Mouse (Mus musculus) right cerebral cortex, postnatal 25 days (tissue): ENCODE measurements around the gene Nup210l.
"Not testable (repeated sequence)": the region's sequence is repeated elsewhere in the genome, so short reads cannot be mapped to it uniquely, and the experiment has no call there.

Source experiments
- DNase-seq: peaks from one replicate; pipeline ENCODE4 v3.0.0; 2022

Gene Nup210l

DNA sequence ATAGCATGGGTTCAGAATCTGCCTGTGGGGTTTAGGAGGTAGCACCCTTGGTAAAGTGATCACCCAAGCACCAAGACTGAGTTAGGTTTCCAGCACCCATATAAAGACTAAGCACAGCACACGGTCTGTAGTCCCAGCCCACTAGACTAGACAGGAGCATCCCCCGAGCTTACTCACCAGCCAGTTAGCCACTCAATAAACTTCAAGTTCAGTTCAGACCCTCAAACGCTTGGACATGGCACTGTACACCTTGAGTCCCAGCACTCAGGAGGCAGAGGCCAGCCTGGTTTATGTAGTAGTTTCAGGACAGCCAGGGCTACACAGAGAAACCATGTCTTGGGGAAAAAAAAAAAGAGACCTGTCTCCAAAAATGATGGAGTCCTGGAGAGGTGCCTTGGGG is 2.9 kb upstream of the Nup210l start:
- no peak for DNase-seq

DNA sequence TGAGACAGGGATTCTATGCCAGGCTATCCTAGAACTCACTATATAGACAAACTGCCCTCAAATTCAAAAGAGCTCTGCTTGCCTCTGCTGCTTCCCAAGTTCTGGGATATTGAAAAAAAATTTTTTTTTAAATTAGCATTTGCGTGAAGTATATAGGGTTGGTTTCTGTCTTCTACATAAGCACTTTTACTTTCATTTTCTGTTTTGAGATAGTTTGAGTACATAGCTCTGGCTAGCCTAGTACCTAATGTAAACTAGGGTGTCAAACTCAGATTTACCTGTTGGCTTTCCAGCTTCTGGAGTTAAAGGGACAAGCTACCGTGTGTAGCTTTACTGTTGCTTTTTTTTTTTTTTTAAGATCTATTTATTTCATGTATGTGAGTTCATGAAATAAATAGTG is 2.3 kb upstream of the Nup210l start:
- DNase-seq, result no peak

DNA sequence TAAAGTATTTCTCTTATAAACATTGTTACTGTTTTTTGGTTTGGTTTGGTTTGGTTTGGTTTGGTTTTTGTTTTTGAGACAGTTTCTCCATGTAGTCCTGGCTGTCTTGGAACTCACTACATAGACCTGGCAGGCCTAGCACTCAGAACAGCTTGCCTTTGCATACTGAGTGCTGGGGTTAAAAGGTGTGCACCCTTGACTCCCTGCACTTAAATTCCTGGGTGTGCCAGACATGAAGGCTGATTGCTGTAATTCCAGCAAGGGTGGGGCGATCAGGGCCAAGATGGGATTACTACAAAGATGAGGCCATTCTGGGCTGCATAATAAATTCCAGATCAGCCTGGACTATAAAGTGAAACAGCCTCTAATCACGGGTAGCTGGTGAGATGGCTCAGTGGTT is 1.7 kb upstream of the Nup210l start:
- no peak for DNase-seq

DNA sequence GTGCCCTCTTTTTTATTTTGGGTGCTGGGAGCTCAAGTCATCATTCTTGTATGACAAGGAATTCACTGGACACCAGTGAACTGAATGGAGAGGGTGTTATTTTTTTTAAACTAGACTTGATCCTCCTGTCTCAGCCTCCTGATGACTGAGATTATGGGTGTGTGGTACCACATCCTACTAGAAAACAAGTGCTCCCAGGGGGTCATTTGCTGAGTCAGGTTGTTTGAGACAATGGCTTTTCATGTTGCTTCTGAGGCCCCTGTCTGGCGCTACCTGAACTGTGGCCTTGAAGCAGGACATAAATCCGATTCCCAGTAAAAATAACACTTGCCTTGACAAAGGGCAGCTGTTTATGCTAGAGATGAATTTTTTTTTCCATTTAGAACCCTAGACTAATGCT is 756 bp upstream of the Nup210l start:
- no peak for DNase-seq

DNA sequence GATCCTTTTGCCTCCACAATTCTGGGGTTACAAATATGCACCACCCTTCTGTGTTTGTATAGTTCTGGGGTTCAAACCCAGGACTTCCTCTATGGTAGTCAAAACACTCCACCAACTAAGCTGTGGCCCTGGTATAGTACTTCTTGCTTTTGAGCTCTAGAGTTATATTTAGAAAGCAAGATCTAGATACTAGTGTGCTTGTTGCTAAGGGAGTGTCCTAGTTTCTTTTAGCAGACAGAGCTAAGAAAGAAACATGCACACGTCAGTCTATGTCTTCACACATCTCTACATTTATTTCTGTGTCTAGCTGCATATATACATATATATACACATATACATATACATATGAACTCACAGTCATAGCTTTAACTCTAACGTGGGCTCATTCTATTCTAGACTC is 7.8 kb downstream of the Nup210l start:
- no peak for DNase-seq

DNA sequence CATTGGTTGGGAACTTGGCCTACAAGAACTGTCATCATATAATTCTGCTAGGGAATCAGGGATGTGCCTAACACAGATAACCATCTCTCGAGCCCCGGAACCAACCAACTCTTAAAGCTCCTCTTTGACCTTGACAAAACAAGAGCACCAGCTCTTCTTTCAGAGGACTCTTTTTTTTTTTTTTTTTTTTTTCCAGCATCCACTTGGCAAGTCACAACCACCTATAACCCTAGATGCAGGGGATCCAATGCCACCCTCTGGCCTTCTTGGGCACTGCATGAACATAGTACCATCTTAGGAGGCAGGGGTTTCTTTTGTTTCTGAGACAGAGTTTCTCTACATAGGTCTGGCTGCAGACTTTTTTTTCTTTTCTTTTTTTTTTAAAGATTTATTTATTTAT is 10.4 kb downstream of the Nup210l start:
- no peak for DNase-seq

DNA sequence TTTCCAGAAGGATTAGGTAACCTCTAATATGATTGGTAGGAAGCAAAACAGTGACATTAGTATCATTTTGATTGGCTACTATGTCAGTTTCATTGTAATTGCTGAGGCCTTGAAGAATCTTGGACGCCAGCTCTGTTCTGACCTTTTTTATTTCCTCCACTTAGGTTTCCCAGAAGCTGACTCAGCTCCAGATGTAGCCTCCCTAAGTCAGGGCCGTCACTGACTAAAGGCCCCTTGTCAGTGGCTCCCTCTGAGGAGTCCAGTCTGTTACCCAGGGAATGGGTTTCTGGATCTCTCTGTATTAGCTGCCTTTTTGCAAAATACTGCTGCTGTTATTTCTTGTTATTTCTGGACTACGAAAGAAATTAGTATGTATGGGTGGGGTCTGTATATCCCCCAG is 11.6 kb downstream of the Nup210l start:
- no peak for DNase-seq

DNA sequence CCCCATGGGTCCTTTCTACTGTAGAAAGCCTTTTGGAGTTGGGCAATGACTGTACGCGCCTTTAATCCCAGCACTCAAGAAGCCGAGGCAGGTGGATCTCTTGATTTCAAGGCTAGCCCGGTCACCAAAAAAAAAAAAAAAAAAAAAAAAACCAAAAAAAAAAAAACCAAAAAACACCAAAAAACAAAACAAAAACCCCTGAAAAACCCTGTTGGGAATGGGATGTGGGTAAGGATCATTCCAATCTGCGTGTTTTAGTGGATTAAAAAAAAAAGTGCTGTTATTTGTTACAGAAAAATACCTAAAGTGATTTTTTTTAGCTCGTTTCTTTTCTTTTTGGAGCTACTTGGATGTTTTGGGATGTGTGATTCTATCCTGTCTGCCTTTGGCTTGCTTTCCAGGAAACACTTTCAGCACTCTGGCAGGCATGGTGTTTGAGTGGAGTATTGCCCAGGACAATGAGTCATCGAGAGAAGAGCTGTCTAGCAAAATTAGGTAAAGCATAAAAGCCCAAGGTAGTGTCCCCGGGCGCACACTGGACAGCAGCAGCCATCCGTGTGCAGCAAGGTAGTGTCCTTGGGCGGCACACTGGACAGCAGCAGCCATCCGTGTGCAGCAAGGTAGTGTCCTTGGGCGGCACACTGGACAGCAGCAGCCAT is 14.3 kb downstream of the Nup210l start:
- peak; percentile 59 for DNase-seq

DNA sequence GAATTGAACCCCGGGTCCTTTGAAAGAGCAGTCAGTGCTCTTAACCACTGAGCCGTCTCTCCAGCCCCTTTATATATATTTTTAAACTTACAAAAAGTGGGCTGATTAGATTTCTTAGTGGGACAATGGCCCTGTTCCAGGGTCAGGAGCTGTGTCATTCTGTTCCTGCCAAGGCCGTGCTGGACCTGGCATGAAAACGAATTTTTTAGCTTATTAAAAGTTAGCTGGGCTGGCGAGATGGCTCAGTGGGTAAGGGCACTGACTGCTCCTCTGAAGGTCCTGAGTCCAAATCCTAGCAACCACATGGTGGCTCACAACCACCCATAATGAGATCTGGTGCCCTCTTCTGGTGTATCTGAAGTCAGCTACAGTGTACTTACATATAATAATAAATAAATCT is 18.1 kb downstream of the Nup210l start:
- DNase-seq, result not testable (repeated sequence)

DNA sequence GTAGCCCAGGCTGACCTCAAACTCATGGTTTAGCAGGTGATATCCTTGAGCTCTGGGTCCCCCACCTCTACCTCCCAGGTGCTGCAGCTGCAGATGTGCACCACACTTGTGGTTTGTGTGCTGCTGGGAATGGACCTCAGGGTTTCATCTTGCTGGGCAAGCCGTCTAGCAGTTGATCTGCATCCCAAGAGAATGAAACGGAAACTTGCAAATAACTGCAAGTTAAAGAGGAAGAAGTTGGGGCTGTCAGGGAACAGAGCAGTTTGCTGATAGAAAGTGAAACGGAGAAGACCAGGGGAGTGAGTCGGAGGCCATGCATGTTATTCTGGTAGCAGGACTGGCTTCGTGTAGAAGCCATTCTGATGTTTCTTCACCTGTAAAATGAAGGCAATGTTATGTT is 21.8 kb downstream of the Nup210l start:
- no peak for DNase-seq

DNA sequence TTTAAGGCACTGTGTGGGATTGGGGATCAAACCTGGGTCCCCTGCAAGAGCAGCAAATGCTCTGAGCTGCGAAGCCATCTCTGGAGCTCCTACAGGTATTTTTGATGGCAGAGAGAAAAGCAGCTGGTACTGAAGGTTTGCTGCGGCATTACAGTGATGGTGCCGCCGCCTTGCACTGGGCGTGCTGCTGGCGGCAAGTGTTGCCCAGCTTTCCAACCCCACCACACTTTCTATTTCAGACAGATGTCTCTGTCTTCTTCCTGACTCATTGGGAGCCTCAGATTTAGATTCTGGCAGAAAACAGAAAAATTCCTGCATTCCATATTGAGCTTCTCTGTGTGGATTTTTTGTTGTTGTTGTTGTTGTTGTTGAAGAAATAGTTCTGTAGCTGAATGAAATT is 23.9 kb downstream of the Nup210l start:
- peak; percentile 26 for DNase-seq

DNA sequence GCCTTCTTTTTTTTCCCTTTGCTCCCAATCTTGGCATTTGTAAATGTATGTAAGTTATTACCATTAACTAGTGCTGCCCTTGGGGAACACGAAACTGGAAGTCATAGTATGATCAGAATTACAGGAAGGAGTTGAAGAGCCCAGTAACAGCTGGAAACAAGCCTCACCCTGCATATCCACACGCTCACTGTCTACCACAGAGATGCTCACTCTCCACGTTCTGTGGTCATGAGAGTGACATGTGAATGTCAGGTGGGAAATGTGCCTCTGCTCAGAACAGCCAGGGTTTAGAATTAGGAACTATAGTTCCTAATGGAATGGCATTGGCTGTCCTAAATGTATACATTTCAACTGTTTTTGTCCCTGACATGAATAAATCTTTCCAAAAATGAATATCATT is 28.8 kb downstream of the Nup210l start:
- no peak for DNase-seq

DNA sequence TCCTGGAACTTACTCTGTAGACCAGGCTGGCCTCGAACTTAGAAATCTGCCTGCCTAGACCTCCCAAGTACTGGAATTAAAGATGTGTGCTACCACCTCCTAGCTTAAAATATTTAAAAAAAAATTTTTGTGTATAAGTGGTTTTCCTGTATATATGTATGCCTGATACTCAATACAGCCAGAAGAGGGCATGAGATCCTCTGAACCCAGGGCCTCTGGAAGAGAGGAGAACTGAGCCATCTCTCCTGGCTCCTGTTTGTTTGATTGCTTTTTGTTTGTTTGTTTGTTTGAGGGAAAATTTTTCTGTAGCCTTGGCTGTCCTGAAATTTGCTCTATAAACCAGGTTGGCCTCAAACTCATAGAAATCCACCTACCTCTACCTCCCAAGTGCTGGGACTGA is 29.4 kb downstream of the Nup210l start:
- DNase-seq, result no peak

DNA sequence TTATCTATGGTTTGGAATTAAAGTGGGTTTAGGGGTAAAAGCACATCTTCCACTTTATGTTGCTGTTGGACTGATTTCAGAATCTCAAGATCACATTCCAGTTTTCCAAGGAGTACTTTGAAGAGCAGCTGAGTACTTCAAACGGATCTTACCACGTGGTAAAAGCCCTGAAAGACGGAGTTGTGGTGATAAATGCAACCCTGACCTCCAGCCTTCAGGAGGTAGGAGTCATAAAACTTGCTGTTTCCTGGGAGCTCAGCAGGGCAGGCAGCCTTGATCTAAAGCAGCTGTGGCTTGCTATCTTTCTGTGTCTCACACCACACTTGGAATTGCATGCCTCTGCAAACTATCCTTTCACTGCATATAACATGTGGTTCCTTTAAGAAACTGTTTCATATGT is 30.6 kb downstream of the Nup210l start:
- DNase-seq, result no peak

DNA sequence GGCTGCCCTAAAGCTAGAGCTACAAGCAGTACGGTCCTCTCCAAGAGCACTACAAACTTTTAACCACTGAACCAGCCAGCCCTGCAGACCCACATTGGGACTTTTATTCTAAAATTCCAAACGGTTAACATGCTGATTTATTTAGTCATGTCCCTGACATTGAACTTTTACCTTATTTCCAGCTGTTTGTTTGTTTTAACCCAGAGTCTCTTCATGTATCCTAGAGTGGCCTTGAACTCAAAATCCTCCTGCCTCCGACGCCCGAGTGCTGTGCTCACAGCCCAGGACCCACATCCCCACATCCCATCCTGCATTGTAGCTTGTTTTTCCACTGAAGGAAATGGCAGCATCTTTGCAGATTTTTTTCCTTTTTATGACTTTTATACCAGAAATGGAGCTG is 31.1 kb downstream of the Nup210l start:
- DNase-seq, result no peak

DNA sequence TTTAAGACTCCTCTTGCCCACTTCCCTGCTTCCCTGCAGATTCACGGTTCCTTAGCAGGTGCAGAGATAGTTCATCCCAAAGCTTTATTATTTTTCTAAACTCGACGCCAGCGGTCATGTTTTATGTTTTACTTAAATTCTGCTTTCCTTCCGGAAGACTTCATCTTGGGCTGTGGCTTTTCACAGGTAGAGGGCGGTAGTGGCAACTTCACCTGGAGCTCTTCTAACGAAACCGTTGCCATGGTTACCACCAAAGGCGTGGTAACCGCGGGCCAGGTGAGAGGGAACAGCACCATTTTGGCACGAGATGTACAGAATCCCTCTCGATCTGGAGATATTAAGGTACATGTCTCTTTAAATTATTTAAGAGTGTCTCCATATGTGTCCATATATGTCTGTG is 32.7 kb downstream of the Nup210l start:
- no peak for DNase-seq

DNA sequence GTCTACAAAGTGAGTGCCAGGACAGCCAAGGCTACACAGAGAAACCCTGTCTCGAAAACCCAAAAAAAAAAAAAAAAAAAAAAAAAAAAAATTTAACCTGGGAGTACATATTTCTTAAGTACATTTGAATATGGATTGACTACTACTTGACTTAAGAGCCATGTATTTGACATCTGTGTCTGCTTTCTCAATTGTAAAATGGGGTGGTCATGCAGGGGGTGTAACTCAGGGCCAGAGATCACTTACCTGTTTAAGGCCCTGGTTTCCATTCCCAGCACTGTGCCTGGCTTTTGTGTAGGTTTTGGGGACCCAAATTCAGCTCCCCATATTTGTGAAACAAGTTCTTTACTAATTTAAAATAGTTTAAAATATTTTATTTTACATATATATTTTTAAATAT is 33.7 kb downstream of the Nup210l start:
- no peak for DNase-seq

DNA sequence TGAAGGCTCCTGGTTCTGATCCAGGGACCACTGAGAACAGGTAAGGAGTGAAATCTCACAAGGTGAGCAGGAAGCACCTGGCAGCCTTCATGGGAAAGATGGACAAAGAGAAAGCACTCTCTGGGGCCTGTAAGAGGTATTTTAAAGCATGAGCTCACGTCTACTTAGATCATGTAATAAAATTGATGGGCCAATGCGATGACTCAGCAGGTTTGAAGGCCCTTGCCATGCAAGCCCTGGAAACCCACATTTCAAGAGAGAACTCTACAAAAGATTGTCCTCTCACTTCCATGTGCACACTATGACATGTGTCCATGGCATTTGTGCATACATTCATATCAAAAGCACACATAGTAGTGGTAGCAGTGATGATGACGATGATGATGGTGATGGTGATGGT is 36.0 kb downstream of the Nup210l start:
- DNase-seq, result no peak

DNA sequence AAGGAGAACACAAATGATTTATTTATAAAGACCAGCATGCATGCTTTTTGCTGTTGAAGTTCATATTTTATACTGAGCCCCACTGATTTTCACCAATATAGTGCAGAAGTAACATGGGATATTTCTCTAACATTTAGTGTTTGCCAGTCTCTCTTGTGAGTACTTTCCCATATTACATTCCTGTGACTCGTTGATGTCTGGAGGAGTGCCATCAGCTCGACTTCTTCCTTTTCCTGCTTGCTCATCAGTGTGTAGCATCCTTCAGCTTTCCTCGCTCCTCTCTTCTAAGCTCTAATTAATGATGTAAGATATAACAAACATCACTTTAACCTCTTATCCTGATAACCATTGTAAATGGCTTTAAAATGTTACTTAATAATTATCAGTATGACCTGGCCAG is 41.5 kb downstream of the Nup210l start:
- no peak for DNase-seq

DNA sequence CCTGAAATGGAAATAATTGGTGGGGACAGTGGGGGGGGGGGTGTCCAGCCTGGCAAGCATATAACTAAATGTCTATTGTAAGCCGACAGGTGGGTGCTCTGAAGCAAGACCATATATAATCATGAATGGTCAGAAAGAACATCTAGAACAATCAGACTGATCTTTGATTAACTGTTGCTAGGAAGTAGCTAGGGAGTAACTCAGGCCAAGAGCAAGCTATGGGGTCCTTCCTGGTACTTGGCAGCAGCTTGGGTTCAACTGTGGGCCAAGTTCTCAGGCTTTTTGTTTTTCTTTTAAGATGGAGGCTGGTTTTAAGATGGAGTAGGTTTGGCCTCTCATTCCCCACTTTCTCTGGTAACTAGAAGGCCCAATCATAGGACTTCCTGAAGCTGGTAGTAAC is 42.7 kb downstream of the Nup210l start:
- DNase-seq, result no peak

DNA sequence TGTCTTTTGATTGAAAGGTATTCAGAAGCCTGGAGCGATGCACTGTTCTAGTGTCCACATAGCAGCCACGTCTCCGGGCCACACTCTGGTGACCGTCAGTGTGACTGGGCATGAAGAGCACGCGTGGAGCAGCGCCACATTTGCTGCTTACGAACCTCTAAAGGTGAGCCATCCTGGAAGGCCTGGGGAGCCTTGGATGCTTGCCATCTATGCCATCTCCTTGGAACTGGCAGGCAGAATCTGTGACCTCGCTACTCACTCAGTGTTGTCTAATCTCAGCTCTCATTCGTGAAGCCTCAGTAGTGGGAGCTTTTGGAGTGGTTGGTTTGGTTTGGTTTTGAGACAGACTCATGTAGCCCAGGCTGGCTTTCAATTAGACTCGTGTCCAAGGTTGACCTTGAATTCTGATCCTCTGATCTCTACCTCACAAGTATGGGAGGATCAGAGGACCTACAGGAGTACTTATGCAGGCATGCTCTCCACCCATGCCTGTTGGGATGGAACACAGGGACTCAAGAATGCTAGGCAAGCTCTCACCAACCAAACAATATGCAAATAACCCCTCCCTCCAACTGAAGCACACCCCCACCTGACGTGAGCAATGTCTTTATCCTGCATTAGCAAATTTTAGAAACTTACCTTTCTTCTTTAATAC is 47.3 kb downstream of the Nup210l start:
- no peak for DNase-seq

DNA sequence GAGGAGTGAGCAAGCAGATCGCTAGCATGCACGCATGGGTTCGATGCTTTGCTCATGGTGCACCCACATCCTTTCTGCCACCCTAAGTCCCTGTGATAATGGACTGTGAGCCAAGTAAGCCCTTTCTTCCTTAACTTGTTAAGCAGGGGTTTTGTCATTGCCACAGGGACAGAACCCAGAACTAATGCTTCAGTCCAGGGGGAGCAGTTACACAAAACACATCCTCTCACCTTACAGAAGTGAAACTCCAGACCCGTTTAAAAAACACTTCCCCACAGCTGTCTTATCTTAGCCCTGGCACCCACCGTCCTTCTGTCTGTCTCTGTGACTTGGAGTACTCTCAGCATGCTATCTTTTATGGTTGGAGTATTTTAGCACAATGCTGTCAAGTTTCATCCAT is 52.1 kb downstream of the Nup210l start:
- no peak for DNase-seq

DNA sequence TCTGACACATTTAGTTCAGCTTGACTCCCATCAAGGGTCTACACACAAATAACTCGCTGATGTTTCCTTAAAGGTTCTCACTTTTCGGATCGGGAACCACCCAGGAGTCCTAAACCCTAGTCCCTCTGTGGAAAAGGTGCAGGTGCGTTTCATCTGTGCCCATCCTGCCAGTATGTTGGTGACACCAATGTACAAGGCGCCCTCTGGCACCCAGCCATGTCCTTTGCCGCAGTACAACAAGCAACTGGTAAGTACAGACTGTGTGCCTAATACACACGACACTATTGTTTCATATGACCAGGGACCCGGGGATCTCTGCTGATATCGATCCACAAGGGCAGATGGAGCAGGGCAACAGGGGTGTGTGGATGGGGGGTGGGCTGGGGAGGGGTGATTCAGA is 55.8 kb downstream of the Nup210l start:
- DNase-seq, result no peak

DNA sequence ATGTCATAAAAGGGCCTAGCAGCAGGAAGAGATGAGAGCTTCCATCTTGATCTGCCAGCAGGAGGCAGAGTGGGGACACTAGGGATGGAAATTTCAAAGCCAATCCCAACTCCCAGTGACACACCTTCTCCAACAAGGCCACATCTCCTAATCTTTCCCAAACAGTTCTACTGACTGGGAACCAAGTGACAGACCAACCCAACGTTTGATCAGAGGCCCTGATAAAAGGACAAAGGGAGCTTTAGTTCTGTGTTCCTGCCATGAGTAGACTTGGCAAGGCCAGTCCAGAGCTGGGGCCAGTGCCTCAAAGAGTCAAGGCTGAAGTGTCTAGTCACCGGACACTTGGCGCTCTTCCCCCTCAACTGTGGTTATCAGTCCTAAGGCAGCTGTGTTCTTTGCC is 57.6 kb downstream of the Nup210l start:
- no peak for DNase-seq

DNA sequence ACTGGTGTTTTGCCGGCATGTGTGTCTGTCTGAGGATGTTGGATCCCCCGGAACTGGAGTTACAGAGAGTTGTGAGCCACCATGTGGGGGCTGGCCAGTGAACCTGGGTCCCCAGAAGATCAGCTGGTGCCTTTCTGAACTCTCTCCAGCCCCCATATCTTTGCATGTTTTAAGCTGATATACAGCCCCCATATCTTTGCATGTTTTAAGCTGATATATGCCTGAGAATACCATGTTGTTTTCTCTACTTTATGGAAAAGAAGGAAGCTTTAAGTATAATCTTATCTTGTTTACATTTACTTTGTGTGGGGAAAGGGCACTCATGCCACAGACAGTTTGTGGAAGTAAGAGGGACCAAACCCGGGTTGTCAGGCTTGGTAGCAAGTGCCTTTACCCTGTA is 75.6 kb downstream of the Nup210l start:
- DNase-seq, result no peak
